Mouse (Mus musculus) urinary bladder, postnatal 10 days (tissue): Measurements from ENCODE around the gene Nrp2.

ENCODE experiments used
- DNase-seq: peaks from one replicate; pipeline ENCODE4 v3.0.0; 2022; ENCODE audit warnings: low spot score

The Nrp2 gene

DNA sequence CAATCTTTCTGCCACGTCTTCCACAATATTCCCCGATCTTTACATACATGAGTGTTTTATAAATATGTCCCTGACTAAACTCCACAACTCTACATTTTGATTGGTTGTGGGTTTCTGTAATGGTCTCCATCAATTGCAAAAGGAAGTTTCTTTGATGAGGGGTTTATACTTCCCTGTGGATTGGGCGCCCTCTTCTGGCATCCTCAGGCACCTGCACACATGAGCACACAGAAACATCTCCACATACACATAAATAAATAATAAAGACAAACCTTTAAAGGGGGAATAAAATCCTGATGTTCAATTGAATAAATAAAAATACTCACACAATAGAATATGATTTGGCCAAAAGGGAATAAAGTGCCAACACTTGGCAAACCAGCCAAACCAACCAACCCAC lies 117.1 kb downstream of the Nrp2 start:
- no peak for DNase-seq

DNA sequence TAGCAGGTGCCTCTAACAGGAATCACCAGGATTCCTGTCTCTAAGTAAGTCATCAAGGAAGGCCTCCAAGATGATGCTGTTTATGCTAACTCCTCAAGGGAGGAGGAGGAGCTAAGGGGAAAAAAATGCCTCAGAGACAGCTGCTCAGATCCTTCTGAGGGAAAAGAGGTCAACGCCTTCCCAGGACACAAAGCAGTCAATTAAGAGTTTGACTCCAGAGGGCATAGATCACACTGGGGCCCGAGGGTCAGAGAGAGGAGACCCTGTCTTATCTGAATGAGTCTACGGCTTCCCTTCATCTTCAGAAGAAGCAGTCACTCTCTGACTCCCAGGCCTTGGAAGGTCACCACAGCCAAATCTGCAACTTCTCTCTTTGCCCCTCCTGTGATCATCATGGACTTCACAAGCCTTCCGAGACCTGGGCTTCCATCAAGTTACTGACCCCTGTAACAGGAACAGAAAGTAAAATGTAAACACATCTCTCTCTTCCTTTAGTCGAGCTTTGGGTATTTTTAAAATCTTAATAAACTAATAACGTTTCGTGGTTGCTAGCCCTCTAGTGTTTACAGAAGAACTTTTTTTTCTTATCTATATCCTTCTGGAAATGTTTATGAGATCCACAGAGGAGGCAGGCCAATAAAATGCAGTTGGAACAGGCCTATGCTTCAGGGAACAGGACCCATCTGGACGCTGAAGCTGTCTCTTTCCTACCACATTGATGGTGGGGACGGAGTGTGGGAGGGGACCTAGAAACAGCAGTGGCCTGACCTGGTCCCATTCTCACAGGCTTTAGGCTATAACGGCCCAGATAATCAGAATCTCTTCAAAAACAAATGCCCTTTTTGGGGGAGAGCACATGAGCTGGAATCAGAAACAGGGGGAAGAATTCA lies 118.7 kb downstream of the Nrp2 start:
- DNase-seq, result no peak

GRCm38 (mm10) chr1:62823549-62824195 lies 120.6 kb downstream of the Nrp2 start:
- DNase-seq, result no peak

DNA sequence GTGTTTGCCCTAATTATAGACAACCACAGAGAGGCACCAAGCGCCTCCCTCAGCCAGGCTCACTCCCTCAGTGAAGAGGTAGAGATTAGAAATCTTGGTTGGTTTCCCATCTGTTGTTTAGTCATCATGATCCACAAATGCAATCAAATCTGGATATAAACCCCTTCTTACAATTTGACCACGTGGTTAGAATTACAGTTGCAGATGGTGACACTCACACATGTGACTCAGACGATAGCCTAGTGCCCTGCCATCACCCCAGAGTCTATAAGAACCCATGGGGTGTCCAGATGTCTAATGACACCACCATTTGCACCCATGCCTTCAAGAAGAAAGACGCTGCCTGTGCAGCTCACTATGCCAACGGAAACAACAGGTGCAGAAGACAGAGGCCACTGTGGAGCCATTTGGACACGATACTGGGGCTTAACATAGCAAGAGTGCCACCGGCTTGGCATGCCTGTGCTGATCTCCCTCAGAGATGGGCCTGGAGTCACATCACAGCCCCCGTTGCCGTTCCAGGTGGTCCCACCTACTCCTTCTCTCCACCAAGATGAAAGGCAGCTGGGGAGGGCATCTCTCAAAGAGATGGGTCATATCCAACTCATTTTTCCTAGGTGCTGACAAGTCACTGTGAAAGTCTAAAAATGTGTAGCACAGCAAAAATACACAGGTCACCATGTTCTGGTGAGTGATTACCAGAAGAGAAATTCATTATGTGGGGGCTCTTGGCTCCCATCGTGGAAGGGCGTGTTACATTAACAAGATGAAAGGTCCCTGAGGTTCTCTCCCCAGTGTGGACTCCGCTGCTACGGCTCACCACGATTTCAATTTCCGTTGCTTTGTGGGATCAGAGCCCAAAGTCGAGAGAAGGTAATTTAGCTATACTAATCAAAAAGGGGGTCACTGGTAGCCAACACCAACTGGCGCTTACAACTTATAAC lies 123.0 kb downstream of the Nrp2 start:
- DNase-seq, result no peak

DNA sequence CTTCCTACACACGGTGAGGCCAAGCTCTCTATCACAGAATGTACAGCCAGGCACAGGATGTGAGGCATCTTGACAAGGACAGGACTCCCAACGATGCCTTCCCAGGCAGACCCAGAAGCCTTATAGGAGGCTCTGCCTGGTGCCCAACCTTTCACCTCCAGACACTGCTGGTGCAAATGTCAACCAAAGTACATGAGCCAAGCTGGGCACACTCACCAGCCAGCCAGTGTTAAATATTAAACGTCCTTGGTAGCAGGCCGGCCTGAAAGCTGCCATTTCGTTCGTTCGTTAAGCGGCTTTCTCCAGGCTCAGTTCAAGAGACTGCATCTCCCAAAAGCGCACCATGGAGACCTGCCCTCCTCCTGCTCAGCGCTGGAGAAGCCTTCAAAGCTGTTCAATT lies 124.2 kb downstream of the Nrp2 start:
- no peak for DNase-seq

DNA sequence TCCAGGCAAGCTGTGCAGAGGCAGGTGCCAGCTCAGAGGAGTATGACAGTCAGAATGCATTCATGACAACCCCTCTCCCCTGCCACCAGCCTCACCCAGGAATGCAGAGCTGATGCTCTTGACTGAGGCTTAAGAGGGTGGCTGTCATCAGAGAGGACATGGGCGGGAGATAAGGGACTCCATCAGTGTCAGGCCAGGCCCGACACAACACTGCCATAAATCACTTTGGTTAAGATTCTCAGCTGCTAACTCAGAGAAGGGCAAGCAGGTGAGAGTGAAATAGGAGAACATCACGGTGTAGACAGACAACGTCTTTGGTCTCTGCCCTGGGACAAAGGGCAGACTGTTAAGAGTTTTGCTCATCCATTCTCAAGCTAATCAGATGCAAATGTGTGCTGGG lies 125.1 kb downstream of the Nrp2 start:
- no peak for DNase-seq

GRCm38 (mm10) chr1:62829690-62830417 lies 126.8 kb downstream of the Nrp2 start:
- DNase-seq, result no peak

DNA sequence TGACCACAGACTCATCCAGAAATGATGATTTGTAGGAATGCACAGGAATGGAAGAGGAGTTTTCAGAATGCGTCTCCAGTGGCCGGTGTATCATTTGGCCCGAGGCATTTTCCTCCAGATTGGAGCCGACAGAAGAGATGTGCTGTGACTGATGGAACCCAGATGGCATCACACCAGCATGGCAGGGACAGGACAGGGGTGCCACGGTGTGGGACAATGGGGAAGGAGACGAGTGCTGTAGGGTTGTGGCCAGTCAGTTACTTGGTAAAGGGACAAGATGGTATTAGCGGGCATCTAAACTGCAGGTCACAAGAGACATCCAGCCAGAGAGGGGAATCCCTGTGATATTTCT lies 127.3 kb downstream of the Nrp2 start:
- DNase-seq, result no peak

- no peak for DNase-seq
Measured at GRCm38 (mm10) chr1:62831725-62832455, 128.8 kb downstream of the Nrp2 start.

DNA sequence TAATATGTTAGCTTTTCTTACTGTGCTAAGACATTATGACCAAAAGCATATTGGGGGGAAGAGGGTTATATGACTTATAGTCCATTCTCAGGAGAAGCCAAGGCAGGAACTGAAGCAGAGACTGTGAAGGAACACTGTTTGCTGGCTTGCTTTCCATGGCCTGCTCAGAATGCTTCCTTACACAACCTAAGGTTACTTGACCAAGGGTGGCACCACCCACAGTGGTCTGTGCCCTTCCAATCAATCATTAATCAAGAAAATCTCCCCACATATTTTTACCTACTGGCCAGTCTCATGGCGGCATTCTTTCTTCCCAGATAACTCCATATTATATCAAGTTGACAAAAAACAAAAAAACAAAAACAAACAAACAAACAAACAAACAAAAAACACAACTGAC lies 130.3 kb downstream of the Nrp2 start:
- no peak for DNase-seq

DNA sequence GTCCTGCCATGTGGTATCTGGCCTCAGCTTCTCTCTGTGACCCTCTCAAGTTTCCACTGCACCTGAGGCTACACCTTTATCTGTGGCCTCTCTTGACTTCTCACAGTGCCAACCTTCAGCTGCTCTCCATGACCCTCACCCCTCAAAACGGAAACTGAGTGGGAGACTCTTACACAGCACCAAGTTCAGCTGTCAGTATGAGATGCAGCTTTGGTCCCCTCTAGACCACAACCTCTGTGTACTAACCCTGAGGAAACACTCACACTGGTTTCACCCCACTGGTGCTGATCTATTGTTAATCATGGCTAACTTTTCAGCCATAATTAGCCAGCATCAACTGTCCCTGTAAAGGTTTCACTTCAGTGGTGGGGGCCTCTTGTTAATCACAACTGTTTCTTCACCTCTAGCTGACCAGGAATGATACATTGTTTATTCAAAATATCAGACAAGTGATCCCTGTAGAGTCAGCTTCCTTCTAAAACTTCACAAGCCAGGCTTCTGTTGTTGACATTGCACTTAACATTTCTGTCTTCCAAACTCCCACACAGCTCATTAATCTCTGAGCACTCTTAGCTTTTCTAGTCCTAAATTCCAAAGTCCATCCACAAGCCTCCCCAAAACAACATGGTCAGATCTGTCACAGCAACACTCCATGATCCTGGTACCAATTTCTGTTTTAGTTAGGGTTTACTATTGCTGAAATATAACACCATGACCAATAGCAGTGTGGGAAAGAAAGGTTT lies 131.5 kb downstream of the Nrp2 start:
- DNase-seq, result no peak

- DNase-seq, result no peak
Measured at GRCm38 (mm10) chr1:62838083-62838482, 135.0 kb downstream of the Nrp2 start.

GRCm38 (mm10) chr1:62838631-62839030 lies 135.5 kb downstream of the Nrp2 start:
- DNase-seq, result no peak

- DNase-seq, result no peak
Measured at GRCm38 (mm10) chr1:62843215-62843614, 140.1 kb downstream of the Nrp2 start.

- no peak for DNase-seq
Measured at GRCm38 (mm10) chr1:62850990-62851940, 148.2 kb downstream of the Nrp2 start.

DNA sequence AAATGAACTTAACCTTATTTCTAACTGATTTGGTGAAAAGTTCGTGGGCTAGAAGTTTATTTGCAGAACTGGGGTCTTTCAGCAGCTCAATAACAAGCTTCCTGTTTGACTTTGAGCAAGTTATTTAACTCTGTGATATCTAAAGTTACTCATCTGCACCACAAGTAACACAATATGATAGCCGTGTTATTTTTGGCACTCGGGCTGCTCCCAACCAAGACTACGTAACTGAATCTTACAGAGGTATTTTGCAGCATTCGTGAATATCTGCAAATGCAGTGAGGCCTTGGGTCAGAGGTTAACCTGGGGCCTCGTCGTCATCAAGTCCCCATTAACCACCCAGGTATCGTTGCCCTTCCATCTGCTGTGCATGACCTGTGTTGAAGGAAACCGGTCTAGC lies 150.3 kb downstream of the Nrp2 start:
- no peak for DNase-seq

GRCm38 (mm10) chr1:62853996-62854395 lies 150.9 kb downstream of the Nrp2 start:
- DNase-seq, result no peak

DNA sequence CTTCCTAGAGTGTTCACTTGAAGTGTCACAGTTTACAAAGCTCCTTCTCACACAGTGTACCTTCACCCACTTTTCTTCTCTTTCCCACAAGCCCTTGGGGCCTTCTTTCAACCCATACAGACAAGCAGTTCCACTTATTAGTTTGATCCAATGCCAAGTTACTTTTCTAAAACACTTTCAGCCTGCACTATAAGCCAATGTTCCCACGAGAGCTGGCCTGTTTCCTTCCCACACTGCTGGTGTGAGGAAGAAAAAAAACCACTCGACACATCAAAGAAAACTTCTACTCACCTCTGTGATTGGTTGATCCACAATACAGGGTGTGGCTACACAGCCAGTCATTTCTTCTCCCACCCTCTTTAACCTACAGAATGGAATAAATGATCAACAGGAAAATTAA lies 156.0 kb downstream of the Nrp2 start:
- no peak for DNase-seq

DNA sequence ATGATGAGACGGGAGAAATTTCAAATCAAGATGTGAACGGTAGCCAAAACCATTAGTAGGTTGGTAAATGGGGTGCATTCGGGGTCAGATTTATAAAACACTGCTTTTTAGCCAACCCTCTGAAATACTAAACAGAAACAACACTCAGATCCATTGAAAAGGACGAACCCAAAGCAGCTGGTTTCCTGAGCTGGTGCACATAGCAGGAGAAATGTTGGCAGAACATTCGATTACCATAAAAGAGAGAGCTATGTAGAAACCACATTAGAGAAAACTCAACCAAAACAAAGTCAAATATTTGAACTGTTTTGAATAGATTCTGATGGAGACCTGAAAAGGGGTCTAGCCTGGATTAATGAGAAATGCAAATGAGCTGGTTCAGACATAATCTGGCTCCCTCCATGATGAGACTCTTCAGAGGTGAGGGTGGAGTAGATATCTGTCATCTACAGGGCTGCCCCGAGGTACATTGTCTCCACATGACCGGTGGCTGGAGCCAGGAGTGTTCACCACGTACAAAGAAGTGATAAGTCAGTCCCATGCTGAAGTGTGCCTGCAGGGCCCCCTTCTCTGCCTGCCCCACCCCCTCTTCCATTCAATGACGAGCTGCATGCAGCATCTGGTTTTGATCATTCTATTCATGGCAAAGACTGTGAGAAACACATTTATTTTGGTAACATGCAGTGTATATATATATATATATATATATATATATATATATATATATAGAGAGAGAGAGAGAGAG lies 156.6 kb downstream of the Nrp2 start:
- no peak for DNase-seq
